Comparison of ENCODE assay signal across 41 mouse cellular contexts in genomic region chr1:169897916-169898315, GRCm38 (mm10). TPM values are rescaled to one million over a fixed set of nuclear protein-coding genes. Genes with fewer than 3 reads are reported as not detected.
"Had no signal": no experiment of that assay in that cellular context is flagged by ENCODE, and none has a peak within 500 bp of the region (broad histone marks: within the 10 kb centered on the region; RNA-seq: fewer than 3 reads in every experiment).

No protein-coding gene starts in this region.

- H3K4me3 ChIP-seq: heart, embryonic 10.5 days; heart, embryonic 12.5 days; heart, embryonic 13.5 days; heart, embryonic 15.5 days; hindbrain, embryonic 10.5 days; hindbrain, embryonic 12.5 days; hindbrain, embryonic 13.5 days; hindbrain, embryonic 15.5 days; intestine, embryonic 15.5 days; kidney, embryonic 15.5 days; layer of hippocampus, adult 2 months had no signal

- H3K36me3 ChIP-seq: heart, embryonic 10.5 days; heart, embryonic 12.5 days; heart, embryonic 13.5 days; heart, embryonic 15.5 days; hindbrain, embryonic 10.5 days; hindbrain, embryonic 12.5 days; hindbrain, embryonic 13.5 days; hindbrain, embryonic 15.5 days; intestine, embryonic 15.5 days; kidney, embryonic 15.5 days had no signal

- H3K9ac ChIP-seq: heart, embryonic 12.5 days; heart, embryonic 13.5 days; heart, embryonic 15.5 days; hindbrain, embryonic 12.5 days; hindbrain, embryonic 13.5 days; hindbrain, embryonic 14.5 days; hindbrain, embryonic 15.5 days; intestine, embryonic 15.5 days; kidney, embryonic 15.5 days had no signal

- H3K9me3 ChIP-seq: heart, embryonic 10.5 days; heart, embryonic 12.5 days; heart, embryonic 13.5 days; heart, embryonic 15.5 days; hindbrain, embryonic 10.5 days; hindbrain, embryonic 12.5 days; hindbrain, embryonic 13.5 days; hindbrain, embryonic 15.5 days; intestine, embryonic 15.5 days; kidney, embryonic 15.5 days had no signal

- H3K4me1 ChIP-seq: heart, embryonic 10.5 days; heart, embryonic 15.5 days; hindbrain, embryonic 10.5 days; hindbrain, embryonic 12.5 days; hindbrain, embryonic 13.5 days; hindbrain, embryonic 15.5 days; intestine, embryonic 15.5 days; kidney, embryonic 15.5 days had no signal

- H3K27me3 ChIP-seq: heart, embryonic 12.5 days; heart, embryonic 13.5 days; heart, embryonic 15.5 days; hindbrain, embryonic 12.5 days; hindbrain, embryonic 13.5 days; hindbrain, embryonic 15.5 days; intestine, embryonic 15.5 days; kidney, embryonic 15.5 days had no signal

- H3K27ac ChIP-seq: heart, embryonic 10.5 days; heart, embryonic 13.5 days; heart, embryonic 15.5 days; hindbrain, embryonic 10.5 days; hindbrain, embryonic 12.5 days; hindbrain, embryonic 13.5 days; hindbrain, embryonic 14.5 days; hindbrain, embryonic 15.5 days; hindbrain, postnatal 0 days; intestine, embryonic 15.5 days; kidney, embryonic 15.5 days; kidney, postnatal 0 days; layer of hippocampus, adult 2 months had no signal

- ATAC-seq: hindbrain, embryonic 16.5 days; hindbrain, postnatal 0 days; inflammation-experienced regulatory T-cells, adult 6 months; intestine, embryonic 15.5 days; intestine, embryonic 16.5 days; intestine, postnatal 0 days had no signal

- DNase-seq: heart, postnatal 10 days; heart, postnatal 14 days; heart, postnatal 36 days; heart, postnatal 4 days; kidney, adult 11 months; kidney, adult 18-20 months; kidney, adult 2 months; kidney, adult 8-10 months; kidney, adult 9 months; kidney, postnatal 10 days; kidney, postnatal 14 days; kidney, postnatal 25 days; kidney, postnatal 36 days; kidney, postnatal 4 days; layer of hippocampus, adult 9-11 months; layer of hippocampus, postnatal 36 days had no signal

- H3K4me2 ChIP-seq: heart, embryonic 11.5 days; heart, embryonic 12.5 days; heart, embryonic 13.5 days; heart, embryonic 15.5 days; hindbrain, embryonic 12.5 days; hindbrain, embryonic 13.5 days; hindbrain, embryonic 14.5 days; hindbrain, embryonic 15.5 days; intestine, embryonic 15.5 days; kidney, embryonic 15.5 days had no signal

RNA-seq across cellular contexts. Expression of gene Ccdc190, which starts 30.5 kb away (rescaled TPM):
- total RNA-seq: heart, postnatal 36 days; heart, postnatal 4 days; hematopoietic stem cell, adult 5-6 weeks had no signal
- polyA plus RNA-seq: heart, embryonic 10.5 days; heart, embryonic 11.5 days; heart, embryonic 12.5 days; heart, embryonic 13.5 days; heart, embryonic 14.5 days; heart, embryonic 15.5 days; heart, postnatal 0 days; hindbrain, embryonic 10.5 days; inflammation-experienced regulatory T-cells, adult 6 months; intestine, embryonic 14.5 days; intestine, embryonic 15.5 days; intestine, embryonic 16.5 days; intestine, postnatal 0 days; kidney, adult 2 months; kidney, embryonic 14.5 days; kidney, embryonic 15.5 days; kidney, embryonic 16.5 days had no signal
